Mouse (Mus musculus) layer of hippocampus, adult 9-11 months (tissue): ENCODE results near the gene C1qtnf6.

ENCODE experiments used
- DNase-seq: peaks from one replicate; pipeline ENCODE4 v3.0.0; 2022

The C1qtnf6 gene

GRCm38 (mm10) chr15:78513019-78513418 is 18.2 kb downstream of the C1qtnf6 start:
- no peak for DNase-seq

DNA sequence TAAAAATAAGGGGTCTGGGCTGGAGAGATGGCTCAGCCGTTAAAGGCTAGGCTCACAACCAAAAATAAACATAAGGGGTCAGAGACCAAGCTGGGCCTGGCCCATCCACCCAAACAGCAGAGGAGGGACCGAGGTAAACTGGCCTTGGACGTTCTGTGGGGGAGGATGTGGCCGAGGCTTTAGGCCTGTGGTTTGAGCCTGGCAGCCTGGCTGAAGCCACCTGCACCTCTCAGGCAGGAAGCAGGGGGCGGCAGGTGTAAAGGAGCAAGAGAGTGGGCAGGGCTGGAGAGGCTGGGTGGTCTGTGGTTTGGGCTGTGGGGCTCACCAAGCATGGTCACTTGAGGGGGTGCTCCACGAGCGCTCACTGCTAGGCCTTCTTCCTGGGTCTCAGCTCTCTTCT is 19.3 kb downstream of the C1qtnf6 start:
- DNase-seq = no peak

- DNase-seq = no peak
Observed at GRCm38 (mm10) chr15:78510736-78511135, 20.5 kb downstream of the C1qtnf6 start.

DNA sequence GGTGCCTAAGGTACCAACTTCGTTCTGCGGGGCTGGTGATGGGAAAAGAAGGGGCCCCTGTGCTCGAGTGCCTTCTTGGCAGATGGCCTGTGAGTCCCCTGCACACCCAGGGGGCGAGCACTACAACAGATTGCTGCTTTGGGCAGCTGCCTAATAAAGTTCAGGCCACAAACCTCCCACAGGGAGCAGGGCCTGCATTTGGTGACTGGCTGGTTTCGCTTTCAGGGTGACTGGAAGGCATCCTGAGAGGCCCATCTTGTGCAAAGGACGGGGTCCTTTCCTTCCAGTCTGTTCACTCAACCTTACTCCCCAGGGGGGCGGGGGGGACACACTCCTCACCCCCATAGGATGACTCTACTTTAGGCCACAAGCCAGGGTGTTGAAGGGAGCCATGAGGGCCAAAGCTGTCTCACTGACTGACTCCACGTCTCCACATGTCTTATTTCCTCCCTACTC is 21.1 kb downstream of the C1qtnf6 start:
- DNase-seq = no peak

DNA sequence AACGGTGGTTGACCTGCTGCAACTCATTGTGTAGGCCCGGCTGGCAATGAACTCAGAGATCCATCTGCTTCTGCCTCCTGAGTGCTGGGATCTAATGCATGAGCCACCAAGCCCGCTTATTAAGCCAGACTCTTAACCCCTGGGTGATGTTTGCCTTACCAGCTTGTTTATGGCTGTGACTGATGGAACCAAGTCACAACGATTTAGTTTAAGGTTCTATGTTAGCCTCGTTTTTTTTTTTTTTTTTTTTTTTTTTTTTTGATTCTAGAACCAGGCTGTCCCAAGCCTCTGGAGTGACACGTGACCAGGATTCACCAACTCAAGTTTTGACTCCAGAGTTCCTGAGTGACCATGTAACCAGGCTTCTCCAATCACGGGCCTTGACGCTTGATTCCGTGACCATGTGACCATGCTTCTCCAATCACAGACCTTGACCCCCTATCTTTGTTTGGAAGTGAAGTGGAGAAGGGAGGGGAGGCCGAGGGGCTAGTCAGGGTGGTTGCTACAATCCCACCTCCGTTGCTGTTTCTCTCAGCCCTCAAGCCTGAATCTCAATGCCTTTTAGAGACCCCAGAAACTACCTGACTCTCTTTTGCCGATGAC is 21.8 kb downstream of the C1qtnf6 start:
- DNase-seq = no peak

- no peak for DNase-seq
Observed at GRCm38 (mm10) chr15:78508443-78508842, 22.8 kb downstream of the C1qtnf6 start.

DNA sequence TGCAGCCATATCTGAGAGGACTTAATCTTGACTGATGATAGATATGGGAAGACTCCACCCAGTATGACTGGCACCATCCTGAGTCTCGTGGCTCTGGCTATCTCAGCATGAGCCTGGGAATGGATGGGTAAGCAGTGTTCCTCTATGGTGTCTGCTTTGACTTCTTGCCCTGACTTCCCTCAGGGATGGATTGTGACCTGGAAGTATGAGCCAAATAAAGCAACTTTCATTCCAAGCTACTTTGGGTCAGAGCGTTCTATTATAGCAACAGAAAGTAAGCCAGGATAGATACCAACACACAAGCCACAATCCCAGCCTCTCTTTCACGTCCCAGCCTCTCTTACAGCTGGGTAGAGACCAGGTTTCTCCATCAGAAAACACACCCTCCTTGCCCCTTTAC is 25.7 kb downstream of the C1qtnf6 start:
- no peak for DNase-seq

GRCm38 (mm10) chr15:78504816-78505215 is 26.4 kb downstream of the C1qtnf6 start:
- no peak for DNase-seq

DNA sequence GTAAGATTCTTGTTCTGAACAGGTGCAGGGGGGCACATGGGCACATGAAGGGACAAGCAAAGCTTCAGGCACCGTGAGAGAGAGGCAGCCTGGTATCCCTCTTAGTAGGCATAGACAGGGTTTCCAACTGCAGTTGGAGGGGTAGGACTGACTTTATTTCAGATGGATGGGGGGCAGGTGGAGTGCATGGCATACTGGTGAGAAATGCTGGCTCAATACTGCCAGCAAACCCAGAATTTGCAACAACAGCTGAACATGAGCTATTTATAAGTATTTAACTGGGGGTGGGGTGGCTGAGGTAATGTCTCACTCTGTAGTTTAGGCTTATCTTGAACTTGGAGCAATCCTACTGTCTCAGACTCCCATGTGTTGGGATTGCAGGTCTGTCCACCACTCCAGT is 27.2 kb downstream of the C1qtnf6 start:
- DNase-seq = peak; percentile 33

DNA sequence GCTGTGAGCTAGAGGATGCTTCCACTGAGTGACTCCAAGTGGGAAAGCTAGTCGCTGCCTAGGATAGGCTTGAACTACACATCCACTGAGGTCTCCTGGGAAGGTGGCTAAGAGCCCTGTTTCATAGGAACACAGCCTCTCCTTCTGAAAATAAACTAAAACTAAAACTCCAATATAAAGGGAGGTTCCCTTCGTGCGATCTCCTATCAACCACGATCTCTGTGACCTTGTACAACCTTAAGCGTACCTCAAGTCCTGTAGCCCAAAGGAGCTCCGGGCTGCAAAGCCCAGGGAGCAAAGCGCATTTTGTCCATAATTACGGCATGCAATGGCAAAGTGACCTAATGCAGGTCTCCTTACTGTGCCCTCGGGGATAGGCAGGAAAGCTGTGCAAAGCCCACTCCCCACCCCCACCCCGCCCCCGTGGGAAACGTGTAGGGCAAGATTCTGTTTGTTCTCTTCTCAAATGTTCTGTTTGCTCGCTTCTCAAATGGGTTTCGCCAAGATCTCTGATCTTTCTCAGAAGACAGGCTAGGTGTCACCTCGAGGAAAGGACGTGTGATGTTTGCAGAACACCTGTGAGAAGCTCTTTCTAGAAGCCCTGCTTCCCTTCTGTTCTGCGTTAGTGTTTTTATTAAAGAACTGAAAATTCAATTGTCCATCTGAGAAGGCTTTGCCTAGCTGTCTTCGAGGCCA is 28.6 kb downstream of the C1qtnf6 start:
- DNase-seq = no peak

DNA sequence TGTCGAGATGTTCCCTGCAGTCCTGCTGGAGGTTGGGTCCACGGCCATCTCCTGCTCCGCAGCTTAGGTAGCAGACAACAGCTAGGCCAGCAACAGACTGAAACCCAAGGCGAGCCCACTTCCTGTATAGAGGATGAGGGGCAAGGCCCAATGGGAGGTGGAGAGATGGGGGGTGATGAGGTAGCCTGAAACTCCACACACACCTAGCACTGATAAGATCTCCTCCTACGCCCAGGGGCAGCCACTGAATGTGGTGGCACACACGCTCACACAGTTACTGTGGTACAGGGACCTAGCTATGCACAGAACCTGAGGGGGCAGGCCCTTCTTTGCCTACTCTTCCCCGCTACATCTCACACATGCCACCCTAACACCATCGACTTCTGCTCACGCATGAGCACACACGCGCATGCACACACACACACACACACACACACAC is 36.2 kb downstream of the C1qtnf6 start, which contains the start of gene Il2rb:
Il2rb (minus strand) TSS at position 304 of the 439 bp plus-strand sequence.
- DNase-seq = no peak

GRCm38 (mm10) chr15:78493401-78494010 is 37.7 kb downstream of the C1qtnf6 start:
- DNase-seq = no peak

- no peak for DNase-seq
Observed at GRCm38 (mm10) chr15:78491301-78491700, 39.9 kb downstream of the C1qtnf6 start.

DNA sequence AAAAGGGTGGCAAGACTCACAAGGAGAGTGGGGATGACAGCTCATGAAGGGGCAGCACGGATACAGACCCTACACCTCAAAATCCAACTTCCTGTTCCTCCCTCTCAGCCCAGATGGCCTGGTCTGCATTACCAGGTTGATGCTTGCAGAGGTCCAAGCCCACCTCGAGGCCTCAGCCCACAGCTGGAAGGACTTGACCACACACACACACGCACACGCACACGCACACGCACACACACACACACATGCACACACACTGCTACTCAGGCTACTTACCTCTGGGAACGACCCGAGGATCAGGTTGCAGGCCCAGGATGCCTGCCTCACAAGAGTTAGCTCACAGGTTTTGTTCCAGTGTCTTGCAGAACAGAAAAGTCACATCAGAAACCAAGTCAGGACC is 41.3 kb downstream of the C1qtnf6 start:
- DNase-seq = no peak

- DNase-seq = no peak
Observed at GRCm38 (mm10) chr15:78489248-78489647, 42.0 kb downstream of the C1qtnf6 start.

DNA sequence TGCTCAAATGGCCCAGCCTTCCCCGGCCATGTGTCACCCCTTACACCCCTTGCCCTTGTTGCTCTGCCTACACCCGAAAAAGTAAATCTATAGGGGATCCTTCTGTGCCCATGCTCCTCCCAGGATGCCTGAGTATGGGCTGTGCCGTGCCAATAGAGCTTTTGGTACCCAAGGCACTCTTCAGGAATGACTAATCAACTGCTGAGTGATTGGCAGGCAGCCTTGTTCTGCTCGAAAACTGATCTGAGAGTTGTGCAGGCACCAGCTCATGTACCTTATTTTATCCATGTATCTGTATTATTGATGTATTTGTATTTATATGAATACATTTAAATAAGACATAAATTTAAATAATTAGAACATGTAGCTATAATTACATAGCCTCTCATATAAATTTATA is 44.1 kb downstream of the C1qtnf6 start:
- no peak for DNase-seq

DNA sequence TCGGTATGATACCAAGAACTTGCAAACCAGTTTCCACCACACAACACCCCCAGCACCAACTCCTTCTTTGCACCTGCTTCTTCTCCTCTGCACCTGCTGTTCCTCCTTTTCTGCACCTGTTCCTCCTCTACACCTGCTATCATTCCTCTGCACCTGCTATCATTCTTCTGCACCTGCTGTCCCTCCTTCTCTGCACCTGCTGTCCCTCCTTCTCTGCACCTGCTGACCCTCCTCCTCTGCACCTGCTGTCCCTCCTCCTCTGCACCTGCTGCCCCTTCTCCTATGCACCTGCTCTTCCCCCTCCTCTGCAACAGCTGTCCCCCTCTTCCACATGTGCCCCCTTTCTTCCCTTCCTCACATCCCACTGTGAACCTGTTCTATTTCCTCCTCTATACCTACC is 44.7 kb downstream of the C1qtnf6 start:
- no peak for DNase-seq

- peak; percentile 9 for DNase-seq
Observed at GRCm38 (mm10) chr15:78483311-78483710, 47.9 kb downstream of the C1qtnf6 start.

- no peak for DNase-seq
Observed at GRCm38 (mm10) chr15:78482518-78482917, 48.7 kb downstream of the C1qtnf6 start.

DNA sequence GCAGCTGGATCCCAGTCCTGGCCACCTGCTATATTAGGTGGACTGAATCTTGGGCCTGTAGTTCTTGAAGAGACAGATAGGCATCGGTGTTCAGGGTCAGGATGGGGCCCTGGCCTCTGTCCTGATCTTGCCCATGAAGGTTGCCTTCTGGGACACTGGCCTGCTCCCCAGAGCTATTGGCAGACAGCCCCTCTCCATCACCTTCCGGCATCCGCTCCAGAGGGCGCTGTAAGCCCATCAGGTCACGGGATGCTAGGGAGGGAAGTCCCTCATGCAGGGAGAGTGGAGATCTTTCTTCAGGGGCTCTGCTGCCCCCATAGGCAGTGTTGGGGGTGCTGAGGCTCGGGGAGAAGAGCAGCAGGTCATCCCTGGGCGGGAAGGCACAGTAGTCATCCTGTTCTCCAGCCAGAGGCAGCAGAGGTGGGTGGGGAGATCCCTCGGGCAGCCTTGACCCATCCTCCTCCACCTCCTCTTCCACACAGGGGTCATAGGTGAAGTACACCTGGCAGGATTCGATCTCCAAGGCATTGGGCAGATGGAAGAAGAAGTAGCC is 49.7 kb downstream of the C1qtnf6 start:
- DNase-seq = no peak

GRCm38 (mm10) chr15:78480991-78481390 is 50.2 kb downstream of the C1qtnf6 start:
- no peak for DNase-seq

GRCm38 (mm10) chr15:78480111-78480510 is 51.1 kb downstream of the C1qtnf6 start:
- no peak for DNase-seq

- no peak for DNase-seq
Observed at GRCm38 (mm10) chr15:78479470-78479869, 51.7 kb downstream of the C1qtnf6 start.

- no peak for DNase-seq
Observed at GRCm38 (mm10) chr15:78478073-78478472, 53.1 kb downstream of the C1qtnf6 start.
